Mouse (Mus musculus) urinary bladder, postnatal 10 days (tissue): Measurements from ENCODE around the gene Anks1.

ENCODE experiments used
- DNase-seq: peaks from one replicate; pipeline ENCODE4 v3.0.0; 2022; ENCODE audit warnings: low spot score

Anks1 gene

DNA sequence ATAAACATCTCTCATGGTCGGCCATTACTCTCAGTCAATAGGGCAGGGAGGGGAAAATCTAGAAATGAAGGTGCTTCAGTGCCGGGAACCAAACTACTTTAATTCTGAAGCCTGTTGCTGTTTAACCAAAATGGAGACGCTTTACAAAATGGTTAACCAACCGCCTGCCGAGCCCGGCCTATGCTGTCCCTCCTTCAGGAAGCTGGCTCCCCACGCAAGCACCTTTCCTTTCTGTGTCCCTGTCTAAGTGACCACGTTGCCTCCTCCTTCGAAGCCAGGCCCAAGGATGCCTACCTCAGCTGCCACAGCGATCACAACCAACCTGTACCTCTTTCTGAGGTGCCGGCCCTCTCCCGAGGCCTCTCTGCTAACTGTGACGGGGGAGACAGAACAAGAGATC, 188.2 kb downstream of the Anks1 start:
- DNase-seq: no peak

- no peak for DNase-seq
Measured at GRCm38 (mm10) chr17:28099086-28099485, 190.0 kb downstream of the Anks1 start.

DNA sequence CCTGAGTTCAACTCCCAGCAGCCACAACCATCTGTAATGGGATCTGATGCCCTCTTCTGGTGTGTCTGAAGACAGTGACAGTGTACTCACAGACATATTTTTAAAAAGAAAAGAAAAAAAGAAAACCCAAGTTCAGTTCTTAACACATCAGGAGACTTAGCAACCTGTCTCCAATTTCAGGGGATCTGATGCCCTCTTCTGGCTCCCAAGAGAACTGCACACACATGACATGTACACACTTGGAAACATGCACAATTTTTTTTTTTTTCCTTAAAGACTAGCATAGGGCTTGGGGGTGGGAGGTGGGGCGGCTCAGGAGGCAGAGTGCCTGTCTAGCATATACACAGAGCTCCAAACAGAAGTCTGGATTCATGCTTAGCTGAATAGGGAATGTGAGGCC, 191.6 kb downstream of the Anks1 start:
- no peak for DNase-seq

DNA sequence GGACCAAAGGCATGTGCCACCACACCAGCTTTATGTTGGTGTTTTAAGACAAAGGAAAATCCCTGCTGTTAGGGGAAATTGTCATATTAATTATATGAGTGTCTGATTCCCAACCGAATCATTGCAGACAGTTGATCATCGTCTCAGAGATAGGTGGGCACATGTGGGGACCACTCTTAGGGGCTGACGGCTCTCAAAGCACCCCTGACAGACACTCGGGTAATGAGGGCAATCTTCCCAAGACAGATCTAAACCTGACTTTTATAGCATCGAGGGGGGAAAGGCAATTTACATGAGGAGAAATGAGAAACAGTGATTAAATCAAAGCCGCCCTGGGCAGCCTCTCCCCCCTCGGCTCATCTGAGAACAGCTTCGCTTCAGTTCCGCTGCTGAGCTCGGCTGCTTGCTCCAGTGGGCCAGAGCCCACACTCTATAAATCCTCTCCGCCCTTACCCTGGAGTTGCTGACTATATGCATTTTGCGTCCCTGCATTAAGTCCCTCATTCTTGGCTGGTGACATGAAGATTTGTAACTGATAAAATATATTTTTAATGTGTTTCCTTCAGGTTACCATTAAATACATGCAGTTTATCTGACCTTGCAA, 192.3 kb downstream of the Anks1 start:
- no peak for DNase-seq

DNA sequence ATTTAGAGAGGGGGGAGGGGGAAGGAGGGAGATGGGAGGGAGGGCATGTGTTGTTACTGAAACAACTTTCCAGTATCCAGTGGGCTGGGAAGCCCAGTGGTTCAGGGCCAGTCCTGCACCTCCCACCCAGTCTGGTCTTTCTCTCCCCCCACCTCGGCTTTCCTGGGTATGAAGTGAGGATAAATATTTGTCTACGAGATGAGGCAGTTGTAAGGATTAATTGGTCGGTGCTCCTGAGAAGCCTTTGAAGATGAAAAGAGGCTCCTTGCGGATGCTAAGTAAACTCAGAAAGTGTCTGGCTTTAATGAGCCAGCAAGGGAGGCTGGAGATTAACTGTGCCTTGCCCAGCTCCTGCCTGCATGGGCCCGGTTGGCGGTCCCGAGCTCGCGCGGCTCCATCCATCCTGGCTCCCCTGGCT, 192.8 kb downstream of the Anks1 start:
- DNase-seq: no peak

DNA sequence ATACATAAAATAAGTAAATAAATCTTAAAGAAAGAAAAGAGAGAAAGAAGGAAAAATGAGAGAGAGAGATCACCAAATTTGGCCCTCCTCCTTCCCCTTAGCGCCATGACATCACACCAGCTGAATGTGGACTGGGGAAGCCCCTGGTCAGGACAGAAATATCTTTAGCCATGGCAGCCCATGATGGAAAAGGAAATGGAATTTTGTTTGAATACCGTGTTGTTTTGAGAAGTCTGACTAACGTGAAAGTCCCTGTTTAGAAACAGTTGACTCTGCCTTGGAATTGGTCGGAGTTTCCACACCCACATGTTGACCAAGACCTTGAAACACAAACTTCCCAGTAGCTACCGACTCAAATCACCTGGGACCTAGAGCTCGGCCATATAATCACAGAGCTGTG, 195.3 kb downstream of the Anks1 start:
- DNase-seq: no peak

- DNase-seq: no peak
Measured at GRCm38 (mm10) chr17:28106352-28106751, 197.2 kb downstream of the Anks1 start.

- no peak for DNase-seq
Measured at GRCm38 (mm10) chr17:28107275-28107674, 198.2 kb downstream of the Anks1 start.

GRCm38 (mm10) chr17:28112266-28112665, 203.2 kb downstream of the Anks1 start:
- no peak for DNase-seq
